8 mouse cellular contexts compared by ENCODE assay signal in the genomic region with DNA sequence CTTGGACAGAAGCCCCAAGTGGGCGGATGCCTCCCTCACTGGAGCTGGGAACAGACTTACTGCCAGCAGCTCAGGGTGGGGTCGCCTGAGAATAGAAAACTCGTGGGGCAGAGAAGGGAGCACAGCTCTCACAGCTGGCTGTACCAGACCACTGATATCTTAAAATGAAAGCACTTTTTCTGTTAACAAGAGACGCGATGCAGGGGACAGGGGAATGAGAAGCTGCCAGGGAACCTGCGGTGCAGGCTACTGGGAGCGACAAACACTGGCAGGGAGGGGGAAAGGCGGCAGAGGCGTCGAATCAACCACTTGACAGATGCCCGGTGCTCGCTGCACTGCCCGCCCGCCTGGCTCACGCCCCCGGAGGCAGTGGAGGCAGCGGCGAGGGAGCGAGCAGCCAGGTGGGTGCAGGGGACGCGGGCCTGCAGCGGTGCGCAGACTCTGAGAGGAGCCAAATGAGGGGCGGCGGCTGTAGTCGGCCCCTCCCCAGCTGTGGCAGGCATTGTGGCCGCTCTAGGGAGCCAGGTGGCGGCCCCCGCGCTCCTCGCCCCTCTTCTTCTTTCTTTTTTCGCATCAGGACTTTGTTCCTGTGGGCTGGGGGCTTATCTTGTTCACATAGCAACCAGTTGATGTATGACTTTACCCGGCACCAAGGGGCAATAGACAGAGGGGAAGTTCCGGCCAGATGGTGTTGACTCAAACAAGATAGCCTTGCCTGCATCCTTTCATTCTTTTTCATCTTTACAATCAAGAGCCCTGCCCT. TPM values are rescaled to one million over a fixed set of nuclear protein-coding genes. Genes with fewer than 3 reads are reported as not detected.
DNase-seq lines count a peak whose midpoint lies in the region; ATAC-seq and TF ChIP-seq lines count a peak whose summit lies in the region.

No protein-coding gene starts in this region.

- no peaks in the 10 kb centered on the region; the same call in 1 of the 2 replicates for H3K36me3 ChIP-seq in heart, adult 2 months (ENCODE audit: control insufficient read depth, insufficient read depth, low read length)
- no peaks in the 10 kb centered on the region for H3K36me3 ChIP-seq in limb, embryonic 14.5 days (ENCODE audit: control insufficient read depth, insufficient read depth, low read length)
- H3K36me3 ChIP-seq in midbrain, embryonic 12.5 days = no peaks in the 10 kb centered on the region
- H3K36me3 ChIP-seq in stomach, embryonic 15.5 days = no peaks in the 10 kb centered on the region

- intact Hi-C loops in heart, adult 2 months (cut with DNase I) = no loop called here

- TF ChIP-seq POLR2A in cortical plate, adult 2 months (IDR thresholded peaks at IDR 0.05; ENCODE audit: extremely low read depth, insufficient read depth, low read length) = no peak
- TF ChIP-seq POLR2A in heart, adult 2 months (IDR thresholded peaks at IDR 0.05; ENCODE audit: insufficient read depth, low read depth, low read length) = no peak
- no peak for TF ChIP-seq POLR2A in limb, embryonic 14.5 days (IDR thresholded peaks at IDR 0.05; ENCODE audit: borderline replicate concordance, extremely low read depth, insufficient read depth, insufficient read length)

- H3K4me3 ChIP-seq in cortical plate, adult 2 months (ENCODE audit: insufficient read depth, low read length) = peak overlapping the region; percentile 50
- peak overlapping the region; percentile 60 for H3K4me3 ChIP-seq in heart, adult 2 months
- peak overlapping the region; percentile 39 for H3K4me3 ChIP-seq in limb, embryonic 14.5 days (replicated peaks; ENCODE audit: low read length)
- H3K4me3 ChIP-seq in midbrain, embryonic 12.5 days = peak overlapping the region; percentile 49
- peak overlapping the region; percentile 39 for H3K4me3 ChIP-seq in stomach, embryonic 15.5 days (replicated peaks)

- WGBS in heart, adult 2 months = 1% methylated on average over 34 of the region's 34 CpGs
- WGBS in limb, embryonic 14.5 days = 2% methylated on average over 23 of the region's 34 CpGs
- 3% methylated on average over 33 of the region's 34 CpGs for WGBS in midbrain, embryonic 12.5 days
- under 1% methylated on average over 34 of the region's 34 CpGs for WGBS in stomach, embryonic 15.5 days

- H3K27ac ChIP-seq in cortical plate, adult 2 months (ENCODE audit: insufficient read depth, low read length) = peak overlapping the region; percentile 65; the same call in 1 of the 2 replicates
- H3K27ac ChIP-seq in heart, adult 2 months = peak overlapping the region; percentile 45
- H3K27ac ChIP-seq in limb, embryonic 14.5 days (replicated peaks; ENCODE audit: low read depth, low read length) = no peak overlapping the region
- H3K27ac ChIP-seq in midbrain, embryonic 12.5 days (replicated peaks) = no peak overlapping the region
- H3K27ac ChIP-seq in stomach, embryonic 15.5 days = no peak overlapping the region

- no peaks in the 10 kb centered on the region for H3K79me2 ChIP-seq in heart, adult 2 months (replicated peaks; ENCODE audit: control insufficient read depth, insufficient read depth, low read length)

- peak; percentile 56 for DNase-seq in MEL-GATA-1-ER (ENCODE audit: extremely low read depth, low read depth)
- DNase-seq in heart, adult 2 months = peak; percentile 74
- peak; percentile 61 for DNase-seq in kidney, adult 11 months
- no peak for DNase-seq in limb, embryonic 14.5 days (ENCODE audit: low spot score)
- DNase-seq in T-cell, adult 2 months (ENCODE audit: low spot score) = no peak

- TF ChIP-seq CTCF in cortical plate, adult 2 months (IDR thresholded peaks at IDR 0.05; ENCODE audit: extremely low read depth, insufficient read depth, low read length) = no peak
- no peak for TF ChIP-seq CTCF in heart, adult 2 months (IDR thresholded peaks at IDR 0.05)

- H3K4me2 ChIP-seq in limb, embryonic 14.5 days (replicated peaks; ENCODE audit: low read depth, low read length, severe bottlenecking) = peak overlapping the region; percentile 67
- H3K4me2 ChIP-seq in midbrain, embryonic 12.5 days (replicated peaks) = peak overlapping the region; percentile 90
- peak overlapping the region; percentile 84 for H3K4me2 ChIP-seq in stomach, embryonic 15.5 days

- no peak for TF ChIP-seq EP300 in heart, adult 2 months (IDR thresholded peaks at IDR 0.05; ENCODE audit: insufficient read depth, low read depth, low read length)

- no peaks in the 10 kb centered on the region for H3K9me3 ChIP-seq in limb, embryonic 14.5 days (ENCODE audit: control insufficient read depth, low read length)
- no peaks in the 10 kb centered on the region for H3K9me3 ChIP-seq in midbrain, embryonic 12.5 days
- H3K9me3 ChIP-seq in stomach, embryonic 15.5 days = no peaks in the 10 kb centered on the region

- peak overlapping the region; percentile 72 for H3K9ac ChIP-seq in heart, adult 2 months (ENCODE audit: low read depth, low read length)
- peak overlapping the region; percentile 54 for H3K9ac ChIP-seq in limb, embryonic 14.5 days (ENCODE audit: low read depth, low read length, severe bottlenecking)
- peak overlapping the region; percentile 55 for H3K9ac ChIP-seq in midbrain, embryonic 12.5 days (replicated peaks)
- H3K9ac ChIP-seq in stomach, embryonic 15.5 days = no peak overlapping the region

- H3K4me1 ChIP-seq in cortical plate, adult 2 months (ENCODE audit: control insufficient read depth, insufficient read depth, low read length) = no peaks in the 10 kb centered on the region
- no peaks in the 10 kb centered on the region; the same call in 1 of the 2 replicates for H3K4me1 ChIP-seq in heart, adult 2 months (ENCODE audit: control insufficient read depth, insufficient read depth, low read length)
- H3K4me1 ChIP-seq in limb, embryonic 14.5 days (ENCODE audit: control insufficient read depth, insufficient read depth, low read length) = no peaks in the 10 kb centered on the region
- no peaks in the 10 kb centered on the region for H3K4me1 ChIP-seq in midbrain, embryonic 12.5 days
- 0 out of 2 replicates have a peak, but pooled peaks cover 3% of the 10 kb centered on the region for H3K4me1 ChIP-seq in stomach, embryonic 15.5 days

- no peak for ATAC-seq in limb, embryonic 14.5 days (ENCODE audit: low FRiP score, low read depth)
- peak; percentile 95 for ATAC-seq in midbrain, embryonic 12.5 days (ENCODE audit: low FRiP score, low read depth)
- peak; percentile 87 for ATAC-seq in stomach, embryonic 15.5 days (ENCODE audit: insufficient read depth, low FRiP score, low read depth)

- no peaks in the 10 kb centered on the region for H3K27me3 ChIP-seq in heart, adult 2 months (ENCODE audit: control insufficient read depth, insufficient read depth, low read length)
- no peaks in the 10 kb centered on the region for H3K27me3 ChIP-seq in limb, embryonic 14.5 days (ENCODE audit: control insufficient read depth, insufficient read depth, low read length)
- no peaks in the 10 kb centered on the region for H3K27me3 ChIP-seq in midbrain, embryonic 12.5 days
- no peaks in the 10 kb centered on the region for H3K27me3 ChIP-seq in stomach, embryonic 15.5 days (replicated peaks)

RNA-seq across cellular contexts. Expression of gene Cyp4b1, which starts 9.8 kb away (rescaled TPM):
- 1.6 and 2.2 TPM in 2 replicates for polyA plus RNA-seq in cortical plate, adult 2 months (2012; rRNA removed)
- 10 to 100 TPM; 28.3 to 29.2 TPM for total RNA-seq in heart, adult 2 months (2021)
- 56.5 and 61.1 TPM in 2 replicates for polyA plus RNA-seq in heart, adult 2 months (2012; rRNA removed)
- 1.0 and 1.2 TPM in 2 replicates for polyA plus RNA-seq in limb, embryonic 14.5 days (2012; rRNA removed)
- polyA plus RNA-seq in limb, embryonic 14.5 days (2014; fragmentation: Nextera tagmentation; extraction: Ambion mirVana) = 0.46 and 1.0 TPM in 2 replicates
- 0.38 TPM in 1 of 2 replicates, not detected in the other for polyA plus RNA-seq in midbrain, embryonic 12.5 days (2016; fragmentation: Nextera tagmentation; extraction: Ambion mirVana)
- 1.4 and 2.6 TPM in 2 replicates for polyA plus RNA-seq in stomach, embryonic 15.5 days (2015; fragmentation: Nextera tagmentation; extraction: Ambion mirVana)

RNA-seq across cellular contexts. Expression of gene Cyp4a32, which starts 56.5 kb away (rescaled TPM):
- polyA plus RNA-seq in cortical plate, adult 2 months (2012; rRNA removed) = not detected in 2 replicates
- total RNA-seq in heart, adult 2 months (2021) = not detected
- polyA plus RNA-seq in heart, adult 2 months (2012; rRNA removed) = not detected in 2 replicates
- not detected in 2 replicates for polyA plus RNA-seq in limb, embryonic 14.5 days (2012; rRNA removed)
- not detected in 2 replicates for polyA plus RNA-seq in limb, embryonic 14.5 days (2014; fragmentation: Nextera tagmentation; extraction: Ambion mirVana)
- polyA plus RNA-seq in midbrain, embryonic 12.5 days (2016; fragmentation: Nextera tagmentation; extraction: Ambion mirVana) = not detected in 2 replicates
- polyA plus RNA-seq in stomach, embryonic 15.5 days (2015; fragmentation: Nextera tagmentation; extraction: Ambion mirVana) = not detected in 2 replicates

Comparison
In these comparisons a context has a peak if more than half of its experiments do, and no peak if none do; other contexts are left out.
1. DNase-seq: peak in MEL-GATA-1-ER (single experiment), heart, adult 2 months (2 of 2) and kidney, adult 11 months (single experiment); none in limb, embryonic 14.5 days (single experiment) and T-cell, adult 2 months (single experiment).
2. H3K27ac ChIP-seq: peak in cortical plate, adult 2 months (single experiment) and heart, adult 2 months (single experiment); none in limb, embryonic 14.5 days (single experiment), midbrain, embryonic 12.5 days (single experiment) and stomach, embryonic 15.5 days (single experiment).
3. RNA of gene Cyp4b1, which starts 9.8 kb away (polyA plus RNA-seq): 56.5 to 61.1 TPM in heart, adult 2 months; 1.6 to 2.2 TPM in cortical plate, adult 2 months, 1.4 to 2.6 TPM in stomach, embryonic 15.5 days, 0.46 to 1.2 TPM in limb, embryonic 14.5 days and 0.38 TPM in midbrain, embryonic 12.5 days; every median in the first group is over 10 times any median in the second.
4. Peak in every context shown above with its lines, with median percentiles within 50 percentile points of each other: H3K4me3 ChIP-seq and H3K4me2 ChIP-seq.